Mouse (Mus musculus) WW6 (cell line): ENCODE data around the gene Gm3625.
A peak's percentile ranks its signal among the peaks of the same experiment; 100 is the strongest.

Source experiments
- DNase-seq: peaks from one replicate; pipeline ENCODE4 v3.0.0-alpha.2; 2013; ENCODE audit warnings: low read depth, low spot score

Gene Gm3625

GRCm38 (mm10) chr12:4592541-4593165 is at the start of gene Gm3625, which contains the start of gene Itsn2:
Gene Gm3625 (minus strand): TSS chr12:4592927.
Gene Itsn2 (plus strand): TSS chr12:4592638.
- no peak for DNase-seq

GRCm38 (mm10) chr12:4640737-4641136 is 48.0 kb upstream of the Gm3625 start:
- DNase-seq: no peak

DNA sequence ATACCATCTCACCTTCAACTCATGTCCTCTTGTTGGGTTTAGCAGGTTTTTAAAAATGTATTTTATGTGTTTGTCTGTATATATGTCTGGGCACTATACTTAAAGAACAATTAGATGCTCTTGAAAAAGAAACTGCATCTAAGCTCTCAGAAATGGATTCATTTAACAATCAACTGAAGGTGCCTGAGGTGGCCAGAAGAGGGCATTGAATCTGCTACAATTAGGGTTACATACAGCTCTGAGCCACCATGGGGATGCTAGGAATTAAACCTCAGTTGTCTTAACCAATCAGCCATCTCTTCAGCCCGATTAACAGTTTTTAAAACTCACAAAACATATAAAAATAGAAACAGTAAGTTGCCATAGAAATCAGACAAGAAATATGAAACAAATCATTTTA is 45.7 kb upstream of the Gm3625 start:
- DNase-seq: no peak

DNA sequence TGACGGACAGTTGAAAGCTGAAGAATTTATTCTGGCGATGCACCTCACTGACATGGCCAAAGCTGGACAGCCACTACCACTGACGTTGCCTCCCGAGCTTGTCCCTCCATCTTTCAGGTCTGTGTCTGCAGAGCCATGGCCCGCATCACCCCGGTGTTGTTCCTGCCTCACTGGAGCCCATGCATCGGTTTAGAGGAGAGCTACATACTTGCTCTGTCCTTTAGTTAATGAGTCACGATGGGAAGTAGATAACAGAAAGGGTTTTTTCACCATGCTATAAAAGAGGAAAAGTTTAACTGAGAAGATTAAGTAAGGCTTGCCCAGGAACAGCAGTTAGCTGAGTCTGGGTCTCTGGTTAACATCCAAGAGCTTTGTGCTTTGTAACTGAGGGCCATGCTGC is 40.2 kb upstream of the Gm3625 start:
- DNase-seq: no peak

GRCm38 (mm10) chr12:4624201-4624600 is 31.5 kb upstream of the Gm3625 start:
- DNase-seq: no peak

- no peak for DNase-seq
Observed at GRCm38 (mm10) chr12:4614722-4615121, 22.0 kb upstream of the Gm3625 start.

- DNase-seq: no peak
Observed at GRCm38 (mm10) chr12:4606625-4607024, 13.9 kb upstream of the Gm3625 start.

DNA sequence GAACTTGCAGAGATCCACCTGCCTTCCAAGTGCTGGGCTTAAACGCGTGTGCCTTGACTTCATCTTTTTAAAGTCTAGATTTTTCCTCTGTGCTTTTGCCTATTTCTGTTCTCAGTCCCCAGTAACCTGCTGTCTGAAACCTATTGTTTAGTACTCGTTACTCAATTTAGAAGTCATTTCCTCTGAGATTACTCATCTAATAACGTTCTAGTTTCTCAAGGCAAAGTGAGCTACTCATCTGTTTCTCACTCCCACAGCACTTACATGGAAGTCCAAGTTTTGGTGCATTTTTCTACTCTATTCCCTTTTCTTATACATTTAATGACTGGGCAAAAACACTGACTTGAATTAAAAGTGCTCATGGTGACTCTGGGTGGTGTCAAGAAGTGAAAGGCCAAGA is 7.0 kb upstream of the Gm3625 start:
- no peak for DNase-seq

- no peak for DNase-seq
Observed at GRCm38 (mm10) chr12:4598666-4599428, 6.1 kb upstream of the Gm3625 start.

GRCm38 (mm10) chr12:4595055-4595454 is 2.3 kb upstream of the Gm3625 start:
- no peak for DNase-seq

- no peak for DNase-seq
Observed at GRCm38 (mm10) chr12:4593930-4594391, 1.2 kb upstream of the Gm3625 start.

- DNase-seq: no peak
Observed at GRCm38 (mm10) chr12:4593166-4593929, 621 bp upstream of the Gm3625 start.

DNA sequence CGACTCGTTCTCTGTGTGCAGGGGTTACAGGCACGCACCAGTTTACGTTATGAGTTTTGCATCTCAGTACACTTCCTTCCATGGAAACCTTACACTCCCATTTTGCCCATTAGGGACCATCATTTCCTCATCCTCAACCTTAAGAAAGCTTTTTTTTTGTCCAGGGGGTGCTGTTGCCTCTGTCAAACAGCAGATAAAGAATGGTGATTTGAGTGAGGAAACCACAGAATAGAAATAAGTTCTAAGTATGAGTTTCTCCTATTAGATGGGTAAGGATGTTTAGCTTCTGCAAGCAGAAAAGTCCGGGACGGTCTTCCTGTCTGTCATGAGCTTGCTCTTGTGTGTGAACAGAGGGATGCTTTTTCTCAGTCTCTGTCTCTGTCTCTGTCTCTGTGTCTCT is 702 bp downstream of the Gm3625 start:
- no peak for DNase-seq

DNA sequence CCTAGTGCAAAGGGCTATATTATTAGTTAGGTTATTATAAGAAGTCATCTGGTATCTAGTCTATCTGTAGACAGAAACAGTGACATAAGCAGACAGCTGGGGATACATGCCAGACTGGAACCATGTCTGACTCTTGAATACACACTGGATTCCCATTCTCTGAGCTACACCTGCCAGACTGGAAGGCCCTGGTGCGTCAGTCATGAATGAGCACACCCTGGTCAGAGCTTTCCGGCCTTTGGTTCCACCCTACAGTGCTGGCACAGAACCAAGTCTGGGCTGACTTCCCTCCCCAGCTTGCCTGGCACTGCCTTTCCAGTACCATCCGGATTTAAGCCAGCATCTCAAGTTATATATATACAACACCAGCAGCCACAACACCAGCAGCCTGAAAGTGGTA is 4.1 kb downstream of the Gm3625 start:
- DNase-seq: no peak

DNA sequence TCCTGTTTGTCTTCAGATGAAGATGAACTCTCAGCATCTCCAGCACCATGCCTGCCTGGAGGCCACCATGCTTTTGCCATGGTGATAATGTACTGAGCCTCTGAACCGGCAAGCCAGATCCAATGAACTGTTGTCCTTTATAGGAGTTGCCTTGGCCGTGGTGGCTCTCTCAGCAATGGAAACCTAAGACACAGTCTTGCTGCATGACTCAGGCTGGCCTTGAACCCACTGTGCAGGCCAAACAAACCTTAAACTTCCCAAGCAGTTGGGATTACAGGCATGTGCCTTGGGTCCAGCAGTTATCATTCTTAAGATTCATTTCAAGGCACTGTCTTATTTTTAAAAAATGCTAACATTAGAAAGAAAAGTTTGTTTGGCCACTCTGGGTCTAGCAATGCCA is 4.9 kb downstream of the Gm3625 start:
- DNase-seq: no peak

- no peak for DNase-seq
Observed at GRCm38 (mm10) chr12:4582326-4582725, 10.4 kb downstream of the Gm3625 start.

DNA sequence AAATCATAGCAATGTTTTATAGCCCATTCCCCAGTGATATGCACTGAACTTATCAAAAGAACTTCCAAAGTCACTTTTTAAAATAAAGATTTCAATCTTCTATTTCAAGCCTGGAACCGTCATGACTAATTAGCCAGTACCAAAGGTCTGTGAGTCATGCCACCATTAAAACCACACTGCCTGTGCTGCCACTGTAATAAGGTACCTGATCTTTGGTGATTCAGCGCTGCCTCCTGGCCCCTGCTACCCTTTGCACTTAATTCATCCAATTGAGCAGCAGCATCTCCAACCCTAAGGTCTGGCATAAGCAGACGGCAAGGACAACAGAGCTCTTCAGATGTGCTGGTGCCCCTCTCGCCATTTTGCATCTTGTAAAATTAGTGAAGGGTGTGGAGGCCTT is 18.7 kb downstream of the Gm3625 start:
- DNase-seq: no peak

DNA sequence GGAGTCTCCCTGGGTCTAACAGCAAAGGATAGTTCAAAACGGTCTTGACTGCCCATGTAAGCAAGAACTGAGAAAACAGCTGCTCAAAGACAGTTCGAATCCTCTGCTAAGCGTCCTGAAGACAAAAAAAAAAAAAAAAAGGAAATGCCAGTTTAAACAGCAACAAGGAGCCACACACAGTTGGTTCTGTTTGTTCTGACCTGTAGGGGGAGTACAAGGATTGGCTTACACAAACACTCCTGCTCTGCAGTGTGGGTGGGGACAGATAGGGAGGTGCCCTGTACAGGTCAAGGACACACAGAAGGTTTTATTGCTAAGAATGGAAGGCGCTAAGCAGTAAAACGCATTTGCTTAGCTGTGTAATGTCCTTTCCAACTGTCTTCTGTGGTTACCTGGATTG is 20.9 kb downstream of the Gm3625 start:
- DNase-seq: peak; percentile 75

- DNase-seq: no peak
Observed at GRCm38 (mm10) chr12:4558475-4559279, 34.0 kb downstream of the Gm3625 start.

DNA sequence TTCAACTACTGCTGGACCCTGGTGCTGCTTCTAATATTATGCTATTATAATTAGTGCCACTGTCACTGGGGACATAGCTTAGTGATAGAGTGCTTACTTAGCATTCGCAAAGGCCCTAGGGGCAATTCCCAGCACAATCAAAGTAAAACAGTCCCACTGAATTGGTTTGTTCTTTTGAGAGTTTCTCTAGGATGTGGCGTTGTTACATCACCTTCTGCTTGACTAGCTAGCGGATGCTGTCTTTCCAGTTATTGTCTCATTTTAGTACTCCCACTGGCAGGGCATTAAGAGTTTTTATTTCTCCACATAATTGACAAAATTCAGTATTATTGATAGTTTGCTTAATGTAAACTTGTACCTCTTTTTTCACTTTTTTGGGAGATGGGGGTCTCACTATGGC is 34.7 kb downstream of the Gm3625 start:
- no peak for DNase-seq

DNA sequence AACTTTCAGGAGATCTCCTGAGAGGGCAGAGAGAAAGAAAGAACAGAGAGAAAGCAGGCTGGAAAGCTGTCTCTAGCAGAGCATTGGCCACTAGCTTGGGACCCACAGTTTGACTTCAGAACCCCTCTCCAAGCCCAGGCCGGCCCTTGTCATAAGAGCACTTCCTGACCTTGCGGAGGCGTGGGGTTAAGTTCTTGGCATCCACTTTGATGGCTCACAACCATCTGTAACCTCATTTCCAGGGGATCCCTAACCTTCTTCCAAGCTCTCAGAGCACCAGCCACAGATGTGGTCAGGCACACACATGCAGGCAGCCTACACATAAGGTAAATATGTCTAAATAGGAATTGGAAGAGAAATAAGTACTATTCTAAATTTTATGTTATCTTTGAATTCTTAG is 35.3 kb downstream of the Gm3625 start:
- no peak for DNase-seq

- peak; percentile 65 for DNase-seq
Observed at GRCm38 (mm10) chr12:4556891-4557290, 35.8 kb downstream of the Gm3625 start.
